Mouse (Mus musculus) fibroblast of lung, adult 2 months (primary cell): ENCODE measurements around the gene Heg1.

ENCODE experiments used
- DNase-seq: peaks from one replicate; pipeline ENCODE4 v3.0.0-alpha.2; 2011; ENCODE audit warnings: low read depth

Heg1 gene

DNA sequence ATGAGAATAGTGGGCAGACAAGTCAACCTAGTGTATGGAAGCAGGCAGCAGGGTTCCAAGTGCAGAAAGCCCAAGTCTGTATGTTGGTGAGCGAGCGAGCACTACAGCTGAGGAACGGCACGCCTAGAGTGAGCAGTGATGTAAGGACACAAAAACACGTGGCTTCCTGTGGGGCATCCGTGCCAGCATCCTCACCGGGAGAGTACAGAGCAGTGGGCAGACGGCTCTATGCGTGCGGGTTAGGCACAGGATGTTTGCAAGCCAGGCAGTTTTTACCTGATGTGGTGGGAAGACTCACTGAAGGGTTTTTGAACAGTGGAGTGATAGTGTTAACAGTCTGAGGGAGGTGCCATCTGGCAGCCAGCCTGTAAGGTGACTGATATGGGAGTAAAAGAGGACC lies 23.9 kb downstream of the Heg1 start:
- no peak for DNase-seq

DNA sequence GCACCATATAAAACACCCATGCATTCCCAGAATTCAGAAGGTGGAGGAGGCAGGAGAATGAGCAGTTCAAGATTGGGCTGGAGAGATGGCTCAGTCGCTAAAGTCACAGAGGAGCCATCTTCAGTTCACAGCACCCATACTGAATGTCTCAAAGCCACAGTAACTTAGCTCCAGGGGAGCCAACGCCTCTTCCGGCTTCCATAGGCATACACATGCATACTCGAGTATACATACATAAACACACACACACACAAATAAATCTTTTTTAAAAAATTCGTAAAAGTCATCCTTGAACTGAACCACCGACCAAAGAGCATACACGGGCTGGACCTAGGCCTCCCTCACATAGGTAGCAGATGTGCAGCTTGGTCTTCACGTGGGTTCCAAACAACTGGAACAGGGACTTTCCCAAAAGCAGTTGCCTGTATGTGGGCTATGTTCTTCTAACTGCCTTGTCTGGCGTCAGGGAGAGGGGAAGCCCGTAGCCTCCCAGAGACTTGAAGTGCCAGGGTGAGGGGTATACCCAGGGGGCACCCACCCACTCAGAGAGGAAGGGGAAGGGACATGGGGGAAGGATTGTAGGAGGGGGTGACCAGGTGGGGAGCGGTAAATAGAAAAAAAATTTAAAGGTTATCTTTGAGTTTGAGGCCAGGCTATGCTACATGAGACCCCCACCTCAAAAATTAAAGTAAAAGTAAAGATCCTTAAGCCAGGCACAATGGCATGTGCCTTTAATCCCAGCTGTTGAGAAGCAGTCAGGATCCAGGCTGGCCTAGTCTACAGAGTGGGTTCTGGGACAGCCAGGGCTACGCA lies 24.6 kb downstream of the Heg1 start:
- DNase-seq: no peak

DNA sequence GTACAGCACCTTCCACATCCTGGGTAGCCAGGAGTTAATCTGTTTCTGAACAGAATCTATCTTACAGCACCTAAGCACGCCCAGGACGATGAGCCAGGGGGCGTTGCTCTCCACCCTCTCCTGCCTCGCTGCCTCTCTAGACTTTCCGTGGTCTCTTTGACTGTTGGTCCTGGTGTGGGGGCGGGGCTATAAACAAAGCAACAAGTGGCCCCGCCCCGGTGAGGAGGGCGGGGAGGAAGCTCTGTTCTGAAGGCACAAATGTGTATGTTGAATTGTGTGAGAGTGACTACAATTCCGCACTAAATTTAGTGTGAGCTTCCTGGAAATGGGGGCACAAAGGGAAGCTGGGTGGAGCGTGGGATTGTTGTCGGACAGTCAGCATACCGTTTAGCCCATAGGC lies 30.1 kb downstream of the Heg1 start:
- DNase-seq: no peak

DNA sequence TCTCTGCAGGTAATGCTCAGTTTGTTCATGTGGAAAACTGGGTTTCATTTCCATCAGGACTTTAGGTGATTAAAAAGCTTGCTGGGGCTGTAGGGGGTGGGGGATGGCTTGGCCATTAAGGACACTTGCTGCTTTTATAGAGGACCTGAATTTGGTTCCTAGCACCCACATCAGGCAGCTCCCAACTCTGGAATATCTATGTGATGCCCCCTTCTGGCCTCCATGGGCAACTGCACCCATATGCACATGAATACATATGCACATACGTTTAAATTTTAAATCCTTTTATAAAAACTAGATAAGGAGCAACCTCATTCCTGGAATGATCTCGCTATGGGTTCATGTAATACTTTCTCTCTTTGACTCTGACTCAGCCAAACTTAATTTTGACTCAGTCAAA lies 39.1 kb downstream of the Heg1 start:
- no peak for DNase-seq

DNA sequence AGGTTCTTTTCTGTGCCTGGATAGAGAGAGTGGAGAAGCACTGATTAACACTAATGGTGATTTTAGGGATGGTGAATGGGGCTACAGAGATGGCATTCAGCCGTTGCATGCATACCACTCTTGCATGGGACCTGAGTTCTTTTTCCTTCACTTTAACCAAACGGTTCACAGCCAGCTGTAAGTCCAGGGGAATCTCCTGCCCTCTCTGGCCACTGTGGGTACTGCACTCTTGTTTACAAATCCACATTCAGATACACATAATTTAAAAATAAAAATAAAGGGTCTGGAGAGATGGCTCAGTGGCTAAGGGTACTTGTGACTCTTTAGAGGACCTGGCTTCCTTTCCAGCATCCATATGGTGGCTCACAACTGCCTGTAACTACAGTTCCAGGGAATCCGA lies 39.8 kb downstream of the Heg1 start:
- DNase-seq: no peak

DNA sequence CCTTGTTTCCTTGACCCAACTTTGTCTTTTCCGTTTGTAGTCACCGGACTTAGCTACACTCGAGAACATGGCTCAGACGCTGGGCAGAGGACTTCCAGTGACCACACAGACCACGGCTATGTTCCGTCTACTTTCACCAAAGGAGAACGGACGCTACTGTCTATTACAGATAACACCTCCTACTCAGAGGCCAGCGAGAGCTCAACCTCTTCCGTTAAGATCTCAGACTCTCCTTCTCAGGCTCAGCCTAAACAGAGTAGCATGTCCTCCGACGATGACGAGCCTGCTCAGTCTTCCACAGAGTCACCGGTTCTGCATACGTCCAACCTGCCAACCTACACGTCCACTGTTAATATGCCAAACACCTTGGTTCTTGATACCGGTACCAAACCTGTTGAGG lies 42.1 kb downstream of the Heg1 start:
- DNase-seq: no peak

DNA sequence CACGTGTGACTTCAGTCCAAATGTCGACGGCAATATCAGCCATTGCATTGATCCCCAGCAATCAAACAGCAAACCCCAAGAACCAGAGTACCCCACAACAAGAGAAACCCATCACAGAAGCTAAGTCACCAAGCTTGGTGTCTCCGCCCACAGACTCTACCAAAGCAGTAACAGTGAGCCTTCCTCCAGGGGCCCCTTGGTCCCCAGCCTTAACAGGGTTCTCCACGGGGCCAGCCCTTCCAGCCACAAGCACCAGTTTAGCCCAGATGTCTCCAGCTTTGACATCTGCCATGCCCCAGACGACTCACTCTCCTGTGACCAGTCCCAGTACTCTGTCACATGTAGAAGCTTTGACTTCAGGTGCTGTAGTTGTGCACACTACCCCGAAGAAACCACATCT lies 42.7 kb downstream of the Heg1 start:
- no peak for DNase-seq

DNA sequence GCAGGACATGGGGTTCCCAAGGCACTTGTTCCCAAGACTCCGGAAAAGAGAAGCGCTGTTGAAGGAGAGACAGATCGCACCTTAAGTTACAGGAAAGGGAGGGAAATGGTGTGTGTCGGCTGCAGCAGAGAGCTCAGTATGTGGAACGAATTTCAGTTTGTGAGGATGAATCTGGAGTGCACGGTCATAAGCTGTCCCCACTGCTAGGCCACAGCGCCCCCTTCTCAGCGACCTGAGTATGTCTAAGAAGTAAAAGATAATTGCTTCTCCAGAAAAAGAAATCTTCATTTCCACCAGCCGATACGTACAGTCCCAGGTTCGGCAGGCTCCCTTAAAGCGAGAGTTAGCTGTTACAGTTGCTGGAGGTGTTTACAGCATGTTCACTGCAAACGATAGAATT lies 44.3 kb downstream of the Heg1 start:
- DNase-seq: no peak

DNA sequence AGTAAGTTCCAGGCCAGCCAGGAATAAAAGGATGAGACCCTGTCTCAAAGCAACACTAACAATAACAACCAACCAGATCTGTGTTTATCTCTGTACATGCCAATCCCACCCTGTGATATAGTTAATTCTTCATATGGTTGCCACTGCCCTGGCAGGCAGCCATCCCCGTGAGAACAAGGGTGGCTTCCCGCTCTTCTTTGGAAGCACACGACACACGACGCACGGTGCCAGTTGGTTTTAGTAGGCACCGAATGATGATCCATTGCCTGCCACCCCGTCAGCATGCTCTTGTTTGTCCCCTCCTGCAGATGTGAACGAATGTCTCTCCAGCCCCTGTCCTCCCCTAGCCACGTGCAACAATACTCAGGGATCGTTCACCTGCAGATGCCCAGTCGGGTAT lies 47.1 kb downstream of the Heg1 start:
- DNase-seq: no peak

DNA sequence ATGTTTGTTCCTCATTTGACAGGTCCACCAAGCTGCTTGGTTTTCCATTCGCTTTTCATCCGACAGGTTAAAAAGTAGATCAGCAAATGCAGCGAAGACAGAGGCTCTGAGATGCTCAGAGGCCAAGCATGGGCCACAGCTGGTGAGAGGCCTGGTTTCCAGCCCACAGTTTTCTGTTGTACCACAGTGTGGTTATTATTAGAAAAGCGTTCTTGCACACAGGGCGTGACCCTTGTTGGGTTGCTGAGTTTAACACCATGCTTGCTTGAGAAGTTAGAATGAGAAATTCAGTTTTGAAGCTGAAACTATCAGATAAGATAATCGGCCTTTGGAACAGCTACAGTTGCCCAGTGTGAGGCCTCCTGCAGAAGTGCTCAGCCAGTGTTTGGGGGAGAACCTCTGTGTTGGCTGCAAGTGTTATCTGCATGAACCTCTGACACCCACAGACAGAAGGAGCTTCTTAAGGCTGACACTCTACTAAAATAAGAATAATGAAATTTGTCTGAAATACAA lies 48.1 kb downstream of the Heg1 start:
- DNase-seq: no peak

DNA sequence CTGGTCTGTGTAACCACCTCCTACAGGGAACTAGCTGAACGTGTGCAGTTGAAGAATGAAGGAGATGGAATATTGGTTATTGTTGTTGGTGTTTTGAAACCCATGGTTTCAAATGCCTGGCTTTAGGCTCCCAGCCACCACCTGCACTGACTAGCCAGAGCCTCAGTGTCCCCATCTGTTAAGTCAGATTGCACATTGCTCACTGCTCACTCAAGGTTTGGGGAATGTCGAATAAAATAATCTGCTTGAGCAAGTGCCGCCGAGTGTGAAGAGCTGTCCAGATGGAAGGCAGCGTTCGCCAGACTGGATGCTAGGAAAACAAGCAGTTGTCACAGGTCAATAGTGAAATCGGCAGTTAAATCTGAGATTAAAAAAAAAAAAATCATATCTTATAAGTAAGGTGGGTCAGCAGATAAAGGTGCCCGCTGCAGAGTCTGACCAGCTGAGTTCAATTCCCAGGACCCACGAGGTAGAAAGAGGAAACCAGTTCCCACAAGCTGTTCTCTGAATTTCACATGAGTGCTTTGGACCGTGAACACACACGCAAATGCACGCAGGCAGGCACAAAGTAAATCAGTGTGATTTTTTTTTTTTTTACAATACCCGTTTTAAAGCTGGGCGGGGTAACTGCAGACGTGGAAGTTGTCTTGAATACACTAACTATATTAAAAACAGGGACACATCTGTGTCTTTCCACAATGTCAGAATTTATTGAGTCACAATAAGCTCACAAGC lies 48.8 kb downstream of the Heg1 start:
- DNase-seq: no peak

DNA sequence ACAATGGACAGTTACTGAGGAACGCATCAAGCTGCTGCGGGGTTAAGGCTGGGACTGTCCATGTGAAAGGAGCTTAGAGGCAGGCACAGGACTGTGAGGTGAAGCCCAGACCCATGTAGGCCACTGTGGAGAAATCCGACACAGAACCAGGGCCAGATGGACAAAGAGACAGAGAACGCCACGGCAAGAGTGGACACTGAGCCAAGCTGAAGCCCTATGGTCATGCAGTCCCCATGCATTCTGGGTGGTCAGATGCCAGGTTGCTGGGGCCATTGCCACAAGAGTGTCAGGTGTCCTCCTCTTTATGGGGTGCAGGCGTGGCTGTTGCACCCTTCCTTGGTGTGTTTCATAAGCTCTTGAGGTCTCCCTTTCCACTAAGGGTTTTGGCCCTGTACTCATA lies 49.7 kb downstream of the Heg1 start:
- DNase-seq: no peak

DNA sequence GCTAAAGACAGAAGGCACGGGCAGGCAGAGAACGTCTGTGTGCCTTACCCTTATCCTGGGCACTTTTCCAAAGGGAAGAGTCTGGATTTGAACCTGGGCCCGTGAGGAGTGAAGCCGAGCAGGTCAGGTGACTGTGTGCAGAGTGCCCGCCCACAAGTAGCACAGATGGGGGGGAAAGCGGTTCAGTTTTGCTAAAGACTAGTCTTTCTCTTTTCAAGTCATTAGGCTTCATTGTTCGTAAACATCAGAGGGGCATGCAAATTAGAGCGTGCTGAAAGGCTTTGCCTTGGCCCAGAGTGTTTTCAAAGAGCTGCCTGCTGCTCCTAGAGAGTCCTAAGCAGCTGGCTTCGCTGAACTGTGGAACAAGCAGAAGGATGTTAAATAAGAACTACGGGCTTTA lies 50.4 kb downstream of the Heg1 start:
- no peak for DNase-seq

DNA sequence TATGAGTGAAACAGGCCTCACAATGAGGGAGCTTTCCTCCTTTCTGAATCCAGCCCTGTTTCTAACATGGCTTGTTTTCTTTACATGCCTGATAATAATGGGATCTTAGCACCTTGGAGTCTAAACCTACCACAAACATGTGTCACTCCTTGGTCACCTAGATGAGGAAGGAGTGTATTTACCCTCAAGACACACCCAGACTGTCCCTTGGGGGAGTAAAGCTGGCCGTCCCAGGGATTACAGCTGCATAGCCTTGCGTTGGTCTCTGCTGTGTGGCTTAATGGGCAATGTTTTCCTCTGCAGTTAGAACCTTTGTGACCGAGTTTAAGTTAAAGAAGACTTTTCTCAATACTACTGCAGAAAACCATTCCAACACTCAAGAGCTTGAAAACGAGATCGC lies 51.1 kb downstream of the Heg1 start:
- DNase-seq: no peak

DNA sequence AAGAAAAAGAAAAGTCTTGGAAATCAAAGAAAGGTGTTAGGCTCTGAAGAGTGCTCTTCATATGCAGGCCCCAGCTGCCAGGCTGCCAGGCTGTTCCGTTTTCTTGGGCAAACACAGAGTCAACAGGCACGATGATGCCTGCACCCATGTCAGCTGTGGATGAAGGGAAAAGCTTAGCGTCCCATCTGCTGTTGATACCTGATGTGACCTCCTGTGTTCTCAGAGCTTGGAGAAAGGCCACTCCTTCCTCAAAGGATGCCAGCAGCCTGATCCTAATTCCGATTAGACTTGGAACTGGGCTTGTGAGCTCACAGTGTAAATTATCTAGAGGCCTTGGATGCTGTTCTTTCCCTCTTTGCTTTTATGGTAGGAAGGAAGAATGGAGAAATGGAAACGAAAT lies 51.6 kb downstream of the Heg1 start:
- DNase-seq: no peak

DNA sequence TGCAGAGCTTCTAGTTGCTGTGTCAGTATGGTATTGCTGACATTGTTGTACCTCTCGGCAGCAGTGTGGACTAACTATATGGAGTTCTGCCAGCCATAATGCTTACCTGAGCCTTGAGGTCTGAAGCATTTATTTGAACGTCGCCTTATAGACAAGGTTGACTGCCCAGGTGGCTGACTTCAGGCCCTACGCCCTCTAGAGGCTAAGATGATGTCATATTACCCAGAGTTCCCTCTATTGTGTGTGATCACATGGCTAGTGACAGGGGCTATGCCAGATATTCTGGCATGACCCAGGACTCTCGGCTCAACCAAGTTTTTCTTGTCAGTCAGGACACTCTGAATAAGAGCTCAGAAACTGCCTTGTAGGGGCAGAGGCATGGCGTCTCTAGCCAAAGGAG lies 52.6 kb downstream of the Heg1 start:
- DNase-seq: no peak

DNA sequence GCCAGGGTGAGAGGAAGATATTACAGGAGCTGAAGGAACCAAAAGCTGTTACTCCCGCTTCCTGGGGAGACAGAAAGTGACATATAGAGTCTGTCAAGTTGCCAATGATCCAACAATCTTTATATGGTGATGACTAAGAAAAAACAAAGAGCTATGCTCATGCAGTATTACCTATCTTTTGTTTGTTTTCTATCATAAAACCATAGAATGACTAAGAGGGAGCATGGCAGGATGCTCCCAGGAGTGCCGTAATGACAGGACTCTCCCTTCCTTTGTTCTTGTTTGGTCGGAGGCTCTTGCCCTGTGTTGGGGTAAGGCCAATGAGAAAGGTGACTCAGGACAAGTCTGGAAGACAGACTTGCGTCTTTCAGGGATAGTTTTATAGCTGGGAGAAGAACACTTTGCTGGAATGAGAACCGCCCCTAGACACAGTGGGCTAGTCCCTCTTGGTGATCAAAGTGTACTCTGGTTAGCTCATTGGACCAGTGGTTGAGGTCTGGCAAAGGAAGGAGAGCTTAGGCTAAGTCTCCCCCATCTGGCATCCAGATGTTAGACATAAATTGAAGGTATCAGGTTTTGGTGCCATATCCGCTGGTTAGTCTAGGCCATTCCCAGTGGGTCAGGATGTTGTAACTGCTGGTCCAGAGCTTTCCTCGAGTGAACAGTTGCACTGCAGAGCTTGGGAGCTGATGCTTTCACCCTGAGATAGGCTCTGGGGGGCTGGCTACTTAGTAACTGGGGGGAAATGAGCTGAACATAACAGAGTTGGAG lies 55.0 kb downstream of the Heg1 start:
- DNase-seq: no peak

DNA sequence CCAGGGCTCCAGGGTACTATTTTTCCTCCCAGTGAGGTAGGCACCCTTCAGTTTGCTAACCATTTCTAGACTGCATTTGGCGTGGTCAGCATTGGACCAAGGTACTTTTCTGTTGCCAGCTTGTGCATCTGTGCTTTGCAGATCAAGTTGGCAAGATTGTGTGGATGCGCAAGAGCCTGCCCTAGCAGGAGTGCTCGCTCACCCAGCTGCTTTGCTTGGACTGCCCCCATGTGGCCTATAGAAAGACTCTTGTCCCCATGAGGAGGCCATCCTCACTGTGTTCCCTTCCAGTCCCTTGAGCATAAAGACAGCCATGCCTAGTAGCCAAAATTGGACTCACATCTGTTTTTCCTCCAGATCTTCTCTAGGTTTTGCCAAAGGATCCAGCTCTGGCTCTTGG lies 55.6 kb downstream of the Heg1 start:
- no peak for DNase-seq

DNA sequence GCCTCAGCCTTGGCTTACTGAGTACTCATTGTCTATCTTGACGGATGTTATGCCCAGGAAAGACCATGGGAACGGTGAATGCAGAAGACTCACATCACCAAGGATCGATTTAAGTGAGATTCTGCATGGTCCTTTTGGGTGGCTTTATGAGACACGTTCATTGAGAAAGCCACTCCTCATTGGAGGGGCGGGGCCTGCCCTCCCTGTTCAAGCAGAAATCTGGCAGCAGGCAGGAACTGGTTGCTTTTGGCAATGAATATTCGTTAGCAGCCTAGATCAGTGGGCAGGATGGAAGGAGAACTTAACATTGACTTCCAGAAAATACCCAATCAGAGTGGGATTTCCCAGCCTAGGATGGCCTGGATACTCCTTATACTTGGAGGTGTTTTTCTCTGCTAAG lies 56.2 kb downstream of the Heg1 start:
- no peak for DNase-seq

DNA sequence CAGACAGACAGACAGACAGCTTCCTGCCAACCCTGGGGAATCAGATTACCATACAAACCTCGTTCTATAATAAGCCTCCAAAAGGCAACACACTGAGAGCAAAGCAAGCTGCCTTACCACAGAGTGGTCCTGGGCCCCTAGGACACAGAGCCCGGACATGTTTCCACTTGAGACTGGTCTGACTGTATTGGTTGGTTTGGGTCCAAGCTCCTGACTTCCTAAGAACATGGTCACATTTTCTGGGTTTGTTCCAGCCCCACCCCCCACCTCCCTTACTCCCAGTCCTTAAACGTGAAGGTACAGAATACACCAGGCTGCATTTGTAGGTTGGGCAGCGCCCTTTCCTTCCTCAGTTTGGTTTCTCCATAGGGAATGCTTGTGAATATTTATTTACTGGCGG lies 57.6 kb downstream of the Heg1 start:
- DNase-seq: no peak

DNA sequence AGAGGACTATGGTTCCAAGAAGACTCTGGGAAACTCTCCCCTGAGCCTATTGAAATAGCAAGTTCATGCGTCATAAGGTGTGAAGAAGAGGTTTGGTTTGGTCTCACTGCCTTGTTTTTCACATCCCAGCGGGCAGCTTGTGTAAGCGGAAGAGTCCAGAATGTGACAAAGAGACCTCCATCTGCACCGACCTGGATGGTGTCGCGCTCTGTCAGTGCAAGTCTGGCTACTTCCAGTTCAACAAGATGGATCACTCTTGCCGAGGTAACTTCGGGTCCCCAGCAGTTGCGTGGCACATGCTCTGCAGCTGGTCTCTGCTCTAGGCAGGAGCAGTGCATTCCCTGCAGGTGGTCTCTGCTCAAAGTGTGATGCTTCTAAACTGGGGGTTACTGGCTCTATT lies 58.1 kb downstream of the Heg1 start:
- no peak for DNase-seq

DNA sequence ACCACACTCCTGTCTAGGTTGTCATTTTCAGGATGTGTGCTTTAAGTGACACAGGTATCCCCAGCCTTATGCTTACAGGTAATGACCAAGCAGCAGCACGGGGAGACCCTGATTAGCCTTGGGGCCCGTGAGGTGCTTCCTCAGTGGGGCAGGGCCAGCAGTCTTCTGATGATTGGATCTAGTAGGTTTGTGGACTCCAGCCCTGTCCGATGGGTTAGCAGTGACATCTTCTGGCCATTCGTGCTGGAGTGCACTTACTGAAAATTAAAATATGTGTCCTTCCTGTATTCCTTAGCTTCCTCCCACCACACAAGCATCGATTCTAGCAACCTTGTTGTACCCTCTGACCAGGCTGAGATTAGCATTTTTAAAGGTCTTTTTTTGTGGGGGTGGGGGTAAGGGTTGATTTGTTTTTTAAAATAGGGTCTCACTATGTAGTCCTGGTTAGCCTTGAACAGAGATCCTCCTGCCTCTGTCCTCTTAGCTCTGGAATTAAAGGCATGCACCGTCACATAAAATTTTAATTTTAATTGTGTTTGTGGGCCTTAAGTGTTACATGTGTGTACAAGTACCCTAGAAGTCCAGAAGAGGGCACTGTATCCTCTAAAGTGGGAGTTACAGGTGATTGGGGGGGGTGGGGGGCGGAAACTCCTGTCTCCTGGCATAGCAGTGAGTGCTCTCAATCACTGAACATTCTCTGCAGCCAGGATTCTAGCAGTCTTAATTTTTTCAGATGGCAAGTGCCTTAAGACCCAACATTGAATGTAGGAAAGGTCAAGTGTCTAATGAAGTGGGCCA lies 60.7 kb downstream of the Heg1 start:
- DNase-seq: no peak
